ENCODE assay signal across 29 mouse cellular contexts in genomic region chrX:139812636-139813298, GRCm38 (mm10). TPM values are rescaled to one million over a fixed set of nuclear protein-coding genes. Genes with fewer than 3 reads are reported as not detected.
DNase-seq lines count a peak whose midpoint lies in the region; ATAC-seq and TF ChIP-seq lines count a peak whose summit lies in the region.
"Had no signal": no experiment of that assay in that cellular context is flagged by ENCODE, and none has a peak within 500 bp of the region (broad histone marks: within the 10 kb centered on the region; RNA-seq: fewer than 3 reads in every experiment).

No protein-coding gene starts in this region.

- peaks cover 0 to 4% of the 10 kb centered on the region in 2 experiments; a peak in 1 of 4 replicates for H3K4me1 ChIP-seq in ES-E14 (ENCODE audit: control insufficient read depth in 2 of 2, insufficient read depth in 2 of 2, low read length in 2 of 2, poor library complexity in 1 of 2)
- no peaks in the 10 kb centered on the region for H3K4me1 ChIP-seq in thymus, adult 2 months (replicated peaks; ENCODE audit: control insufficient read depth, insufficient read depth, low read length)
- H3K4me1 ChIP-seq: midbrain, embryonic 15.5 days; neural tube, embryonic 15.5 days had no signal

- WGBS in thymus, adult 2 months: 27% methylated on average over 3 of the region's 3 CpGs

- no peaks in the 10 kb centered on the region for H3K27me3 ChIP-seq in thymus, adult 2 months (ENCODE audit: control insufficient read depth, insufficient read depth, low read length)

- TF ChIP-seq POLR2A in thymus, adult 2 months (IDR thresholded peaks at IDR 0.05; ENCODE audit: control insufficient read depth, extremely low read depth, insufficient read depth, low read length, poor library complexity): no peak

- no peak for ATAC-seq in megakaryocyte, adult 5-6 weeks (ENCODE audit: poor library complexity, severe bottlenecking)
- ATAC-seq: forebrain, embryonic 14.5 days; midbrain, embryonic 15.5 days had no signal

- H3K4me3 ChIP-seq in ES-E14 (ENCODE audit: insufficient read depth in 1 of 2, low read depth in 1 of 2, low read length in 2 of 2, poor library complexity in 1 of 2, severe bottlenecking in 1 of 2): no peak overlapping the region
- H3K4me3 ChIP-seq in thymus, adult 2 months (ENCODE audit: control insufficient read depth, insufficient read depth, low read length): no peak overlapping the region
- H3K4me3 ChIP-seq: megakaryocyte, embryonic 14.5 days; midbrain, embryonic 15.5 days; myocyte; neural tube, embryonic 15.5 days had no signal

- no peak for TF ChIP-seq CTCF in thymus, adult 2 months (IDR thresholded peaks at IDR 0.05; ENCODE audit: borderline replicate concordance, control insufficient read depth, extremely low read depth, insufficient read depth, low read length, poor library complexity)

- H3K9me3 ChIP-seq in ES-E14 (ENCODE audit: control insufficient read depth, insufficient read depth, low read depth, low read length): no peaks in the 10 kb centered on the region
- H3K9me3 ChIP-seq: megakaryocyte, embryonic 14.5 days; midbrain, embryonic 15.5 days; neural tube, embryonic 15.5 days had no signal

- H3K36me3 ChIP-seq in ES-E14 (ENCODE audit: control insufficient read depth, insufficient read depth, low read length, poor library complexity, severe bottlenecking): no peaks in the 10 kb centered on the region
- no peaks in the 10 kb centered on the region for H3K36me3 ChIP-seq in thymus, adult 2 months (ENCODE audit: control insufficient read depth, insufficient read depth, low read length)
- H3K36me3 ChIP-seq: midbrain, embryonic 15.5 days; neural tube, embryonic 15.5 days had no signal

- DNase-seq in embryo, embryonic 10.5 days (ENCODE audit: low spot score): peak; percentile 15
- no peak for DNase-seq in embryo, embryonic 11 days
- DNase-seq in 3T3-L1 (ENCODE audit: low read depth, low spot score): peak; percentile 37
- peak; percentile 6 for DNase-seq in ES-E14 (ENCODE audit: low read depth, low spot score)
- peak; percentile 16 for DNase-seq in induced T-regulatory cell, adult 2 months (ENCODE audit: low read depth)
- DNase-seq in adrenal gland, adult (ENCODE audit: inconsistent age in 2 of 2, low spot score in 1 of 2): no peak
- DNase-seq in thymus, adult 2 months: no peak
- DNase-seq: cerebellum, adult 2 months; cerebellum, postnatal 36 days; gastrocnemius, postnatal 10 days; heart, postnatal 10 days; kidney, postnatal 14 days; lung, adult 18-20 months; lung, postnatal 14 days; spleen, adult 18-20 months; thymus, adult 18-20 months had no signal

- no peak overlapping the region for H3K9ac ChIP-seq in ES-E14 (ENCODE audit: insufficient read depth, low read depth, low read length, poor library complexity, severe bottlenecking)
- H3K9ac ChIP-seq: hindbrain, embryonic 14.5 days; midbrain, embryonic 15.5 days; neural tube, embryonic 15.5 days had no signal

- H3K27ac ChIP-seq in ES-E14 (ENCODE audit: insufficient read depth, low read depth, low read length, poor library complexity, severe bottlenecking): no peak overlapping the region
- no peak overlapping the region for H3K27ac ChIP-seq in thymus, adult 2 months (ENCODE audit: control insufficient read depth, insufficient read depth, low read length)
- H3K27ac ChIP-seq: hindbrain, embryonic 14.5 days; midbrain, embryonic 15.5 days; neural tube, embryonic 15.5 days had no signal

- in situ Hi-C loops in ES-E14 (cut with MboI; ENCODE audit: low sequenced_read_pairs in 2 of 2, unreplicated experiment in 2 of 2): no loop called here

TF ChIP-seq in ES-E14, 5 proteins besides CTCF, POLR2A, EP300 and RAD21:
- TF ChIP-seq HCFC1 (IDR thresholded peaks at IDR 0.05; ENCODE audit: borderline replicate concordance, insufficient read depth, low read length): no peak
- TF ChIP-seq ZNF384 (IDR thresholded peaks at IDR 0.05; ENCODE audit: low read depth, low read length): no peak
- no peak for TF ChIP-seq CHD2 (IDR thresholded peaks at IDR 0.05; ENCODE audit: low read depth, low read length)
- TF ChIP-seq MAFK (IDR thresholded peaks at IDR 0.05; ENCODE audit: insufficient read depth, low read depth, low read length): no peak
- TF ChIP-seq ZC3H11A (IDR thresholded peaks at IDR 0.05; ENCODE audit: borderline replicate concordance, low read depth, low read length): no peak

RNA-seq across cellular contexts. Expression of gene Cldn2, which starts 12.1 kb away (rescaled TPM):
- 0.48 and 0.67 TPM in 2 replicates for total RNA-seq in ES-E14 (2012; rRNA removed)
- total RNA-seq in megakaryocyte, adult 5-6 weeks (2015): not detected in 2 replicates
- not detected in 2 replicates for total RNA-seq in megakaryocyte, adult 5-6 weeks (2017)
- polyA plus RNA-seq in thymus, adult 2 months (2012; rRNA removed): 0.23 and 0.28 TPM in 2 replicates
- polyA plus RNA-seq: embryonic facial prominence, embryonic 11.5 days; limb, embryonic 11.5 days had no signal

RNA-seq across cellular contexts. Expression of gene Ripply1, which starts 30.6 kb away (rescaled TPM):
- total RNA-seq in ES-E14 (2012; rRNA removed): 6.9 and 7.5 TPM in 2 replicates
- total RNA-seq in megakaryocyte, adult 5-6 weeks (2015): not detected in 2 replicates
- total RNA-seq in megakaryocyte, adult 5-6 weeks (2017): not detected in 2 replicates
- polyA plus RNA-seq in thymus, adult 2 months (2012; rRNA removed): 0.17 and 0.22 TPM in 2 replicates
- total RNA-seq: adrenal gland, adult 18-20 months; heart, postnatal 10 days; left cerebral cortex, adult 8-10 months had no signal
- polyA plus RNA-seq: embryonic facial prominence, embryonic 11.5 days; forebrain, embryonic 14.5 days; hindbrain, embryonic 14.5 days; limb, embryonic 11.5 days; liver, embryonic 11.5 days; midbrain, embryonic 15.5 days; stomach, embryonic 14.5 days had no signal

RNA-seq across cellular contexts. Expression of gene Morc4, which starts 58.7 kb away (rescaled TPM):
- total RNA-seq in ES-E14 (2012; rRNA removed): 3.4 and 8.0 TPM in 2 replicates
- 0.14 and 0.49 TPM in 2 replicates for total RNA-seq in megakaryocyte, adult 5-6 weeks (2015)
- total RNA-seq in megakaryocyte, adult 5-6 weeks (2017): 0.04 TPM in 1 of 2 replicates, not detected in the other
- polyA plus RNA-seq in thymus, adult 2 months (2012; rRNA removed): 1.5 and 1.6 TPM in 2 replicates

Comparison
In these comparisons a context has a peak if more than half of its experiments do, and no peak if none do; other contexts are left out.
1. DNase-seq: peak in embryo, embryonic 10.5 days (single experiment), 3T3-L1 (single experiment), ES-E14 (single experiment) and induced T-regulatory cell, adult 2 months (single experiment); none in embryo, embryonic 11 days (single experiment), adrenal gland, adult (0 of 2) and thymus, adult 2 months (single experiment).